Mouse (Mus musculus): ENCODE data around the gene Kifc3. TPM values are rescaled to one million over a fixed set of nuclear protein-coding genes. Genes with fewer than 3 reads are reported as not detected.
A peak's percentile ranks its signal among the peaks of the same experiment; 100 is the strongest.

Gene Kifc3
- polyA plus RNA-seq, 1 experiment from 2014 or later: 16.9 TPM

- Histone ChIP-seq H3K36me3 (ENCODE audit: control insufficient read depth, insufficient read depth) (0 out of 2 replicates have a peak, but pooled peaks cover 2% of the 10 kb centered on the region), H3K4me2 (ENCODE audit: low read depth, low read length) (no peak overlapping the region), H3K9ac (ENCODE audit: low read length) (no peak overlapping the region), H3K4me3 (ENCODE audit: low read length) (no peak overlapping the region), H3K27ac (ENCODE audit: low read length) (no peak overlapping the region), H3K9me3 (replicated peaks; ENCODE audit: control insufficient read depth, low read length) (no peaks in the 10 kb centered on the region), H3K4me1 (ENCODE audit: control insufficient read depth, insufficient read depth, low read length) (peaks cover 9% of the 10 kb centered on the region), H3K27me3 (ENCODE audit: control insufficient read depth, insufficient read depth, low read length) (no peaks in the 10 kb centered on the region)
- WGBS: 67% methylated on average over 7 of the region's 7 CpGs
- ATAC-seq (replicated peaks; ENCODE audit: extremely low read depth, insufficient read depth, low FRiP score): no peak
These were observed 117.0 kb downstream of the Kifc3 start for GRCm38 (mm10) chr8:95085432-95086141.

GRCm38 (mm10) chr8:95084744-95085431 is 117.7 kb downstream of the Kifc3 start:
- H3K27ac ChIP-seq (ENCODE audit: low read length): no peak overlapping the region
- ATAC-seq (replicated peaks; ENCODE audit: extremely low read depth, insufficient read depth, low FRiP score): no peak
- no peak overlapping the region for H3K4me3 ChIP-seq (ENCODE audit: low read length)

GRCm38 (mm10) chr8:95084261-95084660 is 118.4 kb downstream of the Kifc3 start:
- no peak overlapping the region for H3K9ac ChIP-seq (ENCODE audit: low read length)
- H3K9me3 ChIP-seq (replicated peaks; ENCODE audit: control insufficient read depth, low read length): no peaks in the 10 kb centered on the region
- peaks cover 11% of the 10 kb centered on the region for H3K4me1 ChIP-seq (ENCODE audit: control insufficient read depth, insufficient read depth, low read length)
- H3K4me3 ChIP-seq (ENCODE audit: low read length): no peak overlapping the region
- ATAC-seq (replicated peaks; ENCODE audit: extremely low read depth, insufficient read depth, low FRiP score): no peak
- H3K27ac ChIP-seq (ENCODE audit: low read length): no peak overlapping the region
- H3K4me2 ChIP-seq (ENCODE audit: low read depth, low read length): no peak overlapping the region
- 0 out of 2 replicates have a peak, but pooled peaks cover 2% of the 10 kb centered on the region for H3K36me3 ChIP-seq (ENCODE audit: control insufficient read depth, insufficient read depth)
- 86% methylated on average over 4 of the region's 4 CpGs for WGBS
- no peaks in the 10 kb centered on the region for H3K27me3 ChIP-seq (ENCODE audit: control insufficient read depth, insufficient read depth, low read length)

More at GRCm38 (mm10) chr8:95084744-95085431, 117.7 kb downstream of the Kifc3 start:
- Histone ChIP-seq H3K4me1 (ENCODE audit: control insufficient read depth, insufficient read depth, low read length) (peaks cover 11% of the 10 kb centered on the region), H3K36me3 (ENCODE audit: control insufficient read depth, insufficient read depth) (0 out of 2 replicates have a peak, but pooled peaks cover 2% of the 10 kb centered on the region), H3K4me2 (ENCODE audit: low read depth, low read length) (no peak overlapping the region), H3K9ac (ENCODE audit: low read length) (no peak overlapping the region), H3K9me3 (replicated peaks; ENCODE audit: control insufficient read depth, low read length) (no peaks in the 10 kb centered on the region), H3K27me3 (ENCODE audit: control insufficient read depth, insufficient read depth, low read length) (no peaks in the 10 kb centered on the region)
- 85% methylated on average over 10 of the region's 10 CpGs for WGBS

- WGBS: 6% methylated on average over 11 of the region's 11 CpGs
- Histone ChIP-seq H3K27ac (ENCODE audit: low read length) (peak overlapping the region; percentile 47), H3K36me3 (ENCODE audit: control insufficient read depth, insufficient read depth) (no peaks in the 10 kb centered on the region), H3K27me3 (ENCODE audit: control insufficient read depth, insufficient read depth, low read length) (no peaks in the 10 kb centered on the region), H3K9me3 (replicated peaks; ENCODE audit: control insufficient read depth, low read length) (no peaks in the 10 kb centered on the region), H3K4me2 (ENCODE audit: low read depth, low read length) (peak overlapping the region; percentile 92), H3K4me3 (ENCODE audit: low read length) (peak overlapping the region; percentile 82), H3K9ac (ENCODE audit: low read length) (peak overlapping the region; percentile 90), H3K4me1 (ENCODE audit: control insufficient read depth, insufficient read depth, low read length) (peaks cover 11% of the 10 kb centered on the region)
- ATAC-seq (replicated peaks; ENCODE audit: extremely low read depth, insufficient read depth, low FRiP score): no peak
These were observed 121.0 kb downstream of the Kifc3 start for GRCm38 (mm10) chr8:95081650-95082049.

- no peaks in the 10 kb centered on the region for H3K9me3 ChIP-seq (replicated peaks; ENCODE audit: control insufficient read depth, low read length)
- peak; percentile 96 for ATAC-seq (replicated peaks; ENCODE audit: extremely low read depth, insufficient read depth, low FRiP score)
- H3K4me1 ChIP-seq (ENCODE audit: control insufficient read depth, insufficient read depth, low read length): peaks cover 11% of the 10 kb centered on the region
- H3K27me3 ChIP-seq (ENCODE audit: control insufficient read depth, insufficient read depth, low read length): no peaks in the 10 kb centered on the region
- peak within 1 kb of the TSS; percentile 92 for H3K4me2 ChIP-seq (ENCODE audit: low read depth, low read length)
- peak within 1 kb of the TSS; percentile 90 for H3K9ac ChIP-seq (ENCODE audit: low read length)
- peak within 1 kb of the TSS; percentile 86 for H3K27ac ChIP-seq (ENCODE audit: low read length)
- H3K4me3 ChIP-seq (ENCODE audit: low read length): peak within 1 kb of the TSS; percentile 82
- under 1% methylated on average over 47 of the region's 47 CpGs for WGBS
- H3K36me3 ChIP-seq (ENCODE audit: control insufficient read depth, insufficient read depth): no peaks in the 10 kb centered on the region
These were observed 122.0 kb downstream of the Kifc3 start, which contains the start of gene Katnb1 for GRCm38 (mm10) chr8:95080381-95081341. Gene Katnb1 (plus strand): TSS chr8:95081186.

- no peak for ATAC-seq (replicated peaks; ENCODE audit: extremely low read depth, insufficient read depth, low FRiP score)
- WGBS: 88% methylated on average over 4 of the region's 4 CpGs
- Histone ChIP-seq H3K4me3 (ENCODE audit: low read length) (no peak overlapping the region), H3K27ac (ENCODE audit: low read length) (no peak overlapping the region), H3K36me3 (ENCODE audit: control insufficient read depth, insufficient read depth) (no peaks in the 10 kb centered on the region), H3K4me1 (ENCODE audit: control insufficient read depth, insufficient read depth, low read length) (peaks cover 11% of the 10 kb centered on the region), H3K9me3 (replicated peaks; ENCODE audit: control insufficient read depth, low read length) (no peaks in the 10 kb centered on the region), H3K4me2 (ENCODE audit: low read depth, low read length) (no peak overlapping the region), H3K27me3 (ENCODE audit: control insufficient read depth, insufficient read depth, low read length) (no peaks in the 10 kb centered on the region), H3K9ac (ENCODE audit: low read length) (no peak overlapping the region)
These were observed 123.3 kb downstream of the Kifc3 start for GRCm38 (mm10) chr8:95079305-95079704.

GRCm38 (mm10) chr8:95078055-95078454 is 124.6 kb downstream of the Kifc3 start:
- WGBS: 70% methylated on average over 3 of the region's 3 CpGs
- no peak overlapping the region for H3K4me3 ChIP-seq (ENCODE audit: low read length)
- no peak overlapping the region for H3K27ac ChIP-seq (ENCODE audit: low read length)
- H3K9me3 ChIP-seq (replicated peaks; ENCODE audit: control insufficient read depth, low read length): no peaks in the 10 kb centered on the region
- no peak overlapping the region for H3K4me2 ChIP-seq (ENCODE audit: low read depth, low read length)
- H3K27me3 ChIP-seq (ENCODE audit: control insufficient read depth, insufficient read depth, low read length): no peaks in the 10 kb centered on the region
- no peak overlapping the region for H3K9ac ChIP-seq (ENCODE audit: low read length)
- no peak for ATAC-seq (replicated peaks; ENCODE audit: extremely low read depth, insufficient read depth, low FRiP score)
- H3K4me1 ChIP-seq (ENCODE audit: control insufficient read depth, insufficient read depth, low read length): peaks cover 11% of the 10 kb centered on the region
- H3K36me3 ChIP-seq (ENCODE audit: control insufficient read depth, insufficient read depth): no peaks in the 10 kb centered on the region

- Histone ChIP-seq H3K9me3 (replicated peaks; ENCODE audit: control insufficient read depth, low read length) (no peaks in the 10 kb centered on the region), H3K36me3 (ENCODE audit: control insufficient read depth, insufficient read depth) (no peaks in the 10 kb centered on the region), H3K27me3 (ENCODE audit: control insufficient read depth, insufficient read depth, low read length) (no peaks in the 10 kb centered on the region), H3K4me1 (ENCODE audit: control insufficient read depth, insufficient read depth, low read length) (0 out of 2 replicates have a peak, but pooled peaks cover 2% of the 10 kb centered on the region), H3K27ac (ENCODE audit: low read length) (no peak overlapping the region), H3K4me3 (ENCODE audit: low read length) (no peak overlapping the region), H3K9ac (ENCODE audit: low read length) (no peak overlapping the region), H3K4me2 (ENCODE audit: low read depth, low read length) (no peak overlapping the region)
- whole genome bisulfite sequencing: 74% methylated on average over 17 of the region's 17 CpGs
- ATAC-seq (replicated peaks; ENCODE audit: extremely low read depth, insufficient read depth, low FRiP score): no peak
These were observed 126.5 kb downstream of the Kifc3 start for GRCm38 (mm10) chr8:95076151-95076550.

Data from heart, embryonic 16.5 days (tissue).